Mouse (Mus musculus): ENCODE results near the gene Zfp791. TPM values are rescaled to one million over a fixed set of nuclear protein-coding genes. Genes with fewer than 3 reads are reported as not detected.

Zfp791 gene
- total and polyA plus RNA-seq, 2 experiments from 2014 or later: 0.15 to 0.97 TPM

DNA sequence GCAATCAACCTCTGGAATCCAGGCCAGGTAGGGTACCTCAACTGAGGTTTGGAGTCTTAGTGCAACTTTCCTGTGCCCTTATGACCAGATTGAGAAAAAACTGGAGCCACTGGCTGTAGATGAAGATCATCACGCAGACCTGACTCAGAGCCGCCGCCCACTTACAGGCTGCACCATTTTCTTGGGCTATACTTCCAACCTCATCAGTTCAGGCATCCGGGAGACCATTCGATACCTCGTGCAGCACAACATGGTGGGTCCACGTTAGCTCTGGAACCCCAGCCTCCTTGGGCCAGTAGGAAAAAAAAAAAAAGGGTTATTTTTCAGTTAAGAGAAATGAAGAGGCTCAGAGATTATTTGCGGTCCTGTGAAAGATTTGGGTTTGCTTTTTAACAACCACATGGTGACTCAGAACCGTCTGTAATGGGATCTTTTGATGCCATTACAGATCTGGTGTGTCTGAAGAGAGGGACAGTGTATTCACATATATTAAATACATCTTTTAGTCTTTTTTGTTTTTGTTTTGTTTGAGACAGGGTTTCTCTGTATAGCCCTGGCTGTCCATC, 50.4 kb downstream of the Zfp791 start:
- Histone ChIP-seq H3K27ac (ENCODE audit: low read depth) (peak overlapping the region; percentile 92; the same call in 1 of the 2 replicates), H3K4me1 (ENCODE audit: control insufficient read depth, insufficient read depth) (peaks cover 6% of the 10 kb centered on the region; the same call in 1 of the 2 replicates), H3K27me3 (ENCODE audit: control insufficient read depth, insufficient read depth, low read length) (no peaks in the 10 kb centered on the region), H3K9ac (replicated peaks; ENCODE audit: low read depth, low read length) (peak overlapping the region; percentile 84), H3K9me3 (replicated peaks; ENCODE audit: control insufficient read depth, low read length) (no peaks in the 10 kb centered on the region), H3K4me2 (ENCODE audit: low read depth, low read length) (peak overlapping the region; percentile 67), H3K4me3 (ENCODE audit: low read depth, low read length) (peak overlapping the region; percentile 83), H3K36me3 (replicated peaks; ENCODE audit: control insufficient read depth, insufficient read depth, low read length) (peaks cover 34% of the 10 kb centered on the region)
- TF ChIP-seq CTCF (IDR thresholded peaks at IDR 0.05; ENCODE audit: low read depth) (no peak), EP300 (IDR thresholded peaks at IDR 0.05; ENCODE audit: low read depth) (no peak)
- DNase-seq (ENCODE audit: low spot score): no peak
- no peak for ATAC-seq (ENCODE audit: insufficient read depth, low read depth)
- WGBS: 32% methylated on average over 9 of the region's 9 CpGs

- ATAC-seq (ENCODE audit: insufficient read depth, low read depth) (peak; percentile 93), DNase-seq (ENCODE audit: low spot score) (peak; percentile 91)
- Histone ChIP-seq H3K36me3 (replicated peaks; ENCODE audit: control insufficient read depth, insufficient read depth, low read length) (peaks cover 33% of the 10 kb centered on the region), H3K9me3 (replicated peaks; ENCODE audit: control insufficient read depth, low read length) (no peaks in the 10 kb centered on the region), H3K27ac (ENCODE audit: low read depth) (peak within 1 kb of the TSS; percentile 92), H3K4me1 (ENCODE audit: control insufficient read depth, insufficient read depth) (peaks cover 6% of the 10 kb centered on the region; the same call in 1 of the 2 replicates), H3K4me3 (ENCODE audit: low read depth, low read length) (peak within 1 kb of the TSS; percentile 83), H3K27me3 (ENCODE audit: control insufficient read depth, insufficient read depth, low read length) (no peaks in the 10 kb centered on the region), H3K4me2 (ENCODE audit: low read depth, low read length) (peak within 1 kb of the TSS; percentile 67), H3K9ac (replicated peaks; ENCODE audit: low read depth, low read length) (peak within 1 kb of the TSS; percentile 84)
- peak; percentile 38; the same call in 1 of the 2 replicates for TF ChIP-seq EP300 (IDR thresholded peaks at IDR 0.05; ENCODE audit: low read depth)
- peak; percentile 8; the same call in 1 of the 2 replicates for TF ChIP-seq CTCF (IDR thresholded peaks at IDR 0.05; ENCODE audit: low read depth)
- WGBS: under 1% methylated on average over 68 of the region's 68 CpGs
Observed at GRCm38 (mm10) chr8:85071514-85072281, 51.2 kb downstream of the Zfp791 start, which contains the start of gene Dhps. Gene Dhps, plus strand, starts transcription at chr8:85071757.

DNA sequence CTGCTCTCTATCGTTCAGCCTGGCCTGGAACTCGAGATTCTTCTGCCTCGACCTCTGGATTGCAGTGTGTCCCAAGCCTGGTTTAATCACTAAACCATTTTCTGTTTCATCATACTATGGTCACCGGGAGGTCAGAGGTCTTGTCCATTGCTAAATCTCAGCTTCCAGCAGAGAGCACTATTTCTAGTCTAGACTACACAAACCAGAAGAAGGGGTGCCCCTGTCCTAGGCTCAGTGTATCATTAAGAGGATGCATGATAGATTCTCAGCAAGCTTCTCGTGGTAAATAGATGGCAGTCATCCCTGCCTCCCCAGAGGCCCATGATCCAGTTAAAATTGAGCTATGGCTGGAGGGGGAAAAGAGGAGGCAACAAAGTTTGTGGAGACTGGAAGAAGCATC, 51.9 kb downstream of the Zfp791 start:
- Histone ChIP-seq H3K27ac (ENCODE audit: low read depth) (peak overlapping the region; percentile 92), H3K36me3 (replicated peaks; ENCODE audit: control insufficient read depth, insufficient read depth, low read length) (peaks cover 26% of the 10 kb centered on the region), H3K4me1 (ENCODE audit: control insufficient read depth, insufficient read depth) (peaks cover 6% of the 10 kb centered on the region; the same call in 1 of the 2 replicates), H3K4me2 (ENCODE audit: low read depth, low read length) (peak overlapping the region; percentile 67), H3K9me3 (replicated peaks; ENCODE audit: control insufficient read depth, low read length) (no peaks in the 10 kb centered on the region), H3K27me3 (ENCODE audit: control insufficient read depth, insufficient read depth, low read length) (no peaks in the 10 kb centered on the region), H3K9ac (replicated peaks; ENCODE audit: low read depth, low read length) (no peak overlapping the region), H3K4me3 (ENCODE audit: low read depth, low read length) (peak overlapping the region; percentile 83)
- ATAC-seq (ENCODE audit: insufficient read depth, low read depth): no peak
- TF ChIP-seq EP300 (IDR thresholded peaks at IDR 0.05; ENCODE audit: low read depth): no peak
- TF ChIP-seq CTCF (IDR thresholded peaks at IDR 0.05; ENCODE audit: low read depth): no peak
- WGBS: 87% methylated on average over 5 of the region's 5 CpGs
- DNase-seq (ENCODE audit: low spot score): no peak

- TF ChIP-seq EP300 (IDR thresholded peaks at IDR 0.05; ENCODE audit: low read depth) (no peak), CTCF (IDR thresholded peaks at IDR 0.05; ENCODE audit: low read depth) (no peak)
Observed at GRCm38 (mm10) chr8:85067982-85068381, 54.9 kb downstream of the Zfp791 start, which contains the start of gene Gm5741. Gene Gm5741, minus strand, starts transcription at chr8:85067982.

GRCm38 (mm10) chr8:85067155-85067554, 55.7 kb downstream of the Zfp791 start:
- peaks cover 6% of the 10 kb centered on the region; the same call in 1 of the 2 replicates for H3K4me1 ChIP-seq (ENCODE audit: control insufficient read depth, insufficient read depth)
- WGBS: 91% methylated on average over 2 of the region's 2 CpGs
- no peaks in the 10 kb centered on the region for H3K9me3 ChIP-seq (replicated peaks; ENCODE audit: control insufficient read depth, low read length)
- ATAC-seq (ENCODE audit: insufficient read depth, low read depth) (no peak), DNase-seq (ENCODE audit: low spot score) (no peak)
- no peak overlapping the region for H3K9ac ChIP-seq (replicated peaks; ENCODE audit: low read depth, low read length)
- no peaks in the 10 kb centered on the region for H3K36me3 ChIP-seq (replicated peaks; ENCODE audit: control insufficient read depth, insufficient read depth, low read length)
- H3K27ac ChIP-seq (ENCODE audit: low read depth): no peak overlapping the region
- TF ChIP-seq EP300 (IDR thresholded peaks at IDR 0.05; ENCODE audit: low read depth): no peak
- H3K4me3 ChIP-seq (ENCODE audit: low read depth, low read length): no peak overlapping the region
- no peak overlapping the region for H3K4me2 ChIP-seq (ENCODE audit: low read depth, low read length)
- H3K27me3 ChIP-seq (ENCODE audit: control insufficient read depth, insufficient read depth, low read length): no peaks in the 10 kb centered on the region

More at GRCm38 (mm10) chr8:85067982-85068381, 54.9 kb downstream of the Zfp791 start, which contains the start of gene Gm5741:
- H3K4me3 ChIP-seq (ENCODE audit: low read depth, low read length): no peak within 1 kb of the TSS
- H3K36me3 ChIP-seq (replicated peaks; ENCODE audit: control insufficient read depth, insufficient read depth, low read length): no peaks in the 10 kb centered on the region
- H3K4me2 ChIP-seq (ENCODE audit: low read depth, low read length): no peak within 1 kb of the TSS
- ATAC-seq (ENCODE audit: insufficient read depth, low read depth) (no peak), DNase-seq (ENCODE audit: low spot score) (no peak)
- no peak within 1 kb of the TSS for H3K27ac ChIP-seq (ENCODE audit: low read depth)
- H3K4me1 ChIP-seq (ENCODE audit: control insufficient read depth, insufficient read depth): peaks cover 6% of the 10 kb centered on the region; the same call in 1 of the 2 replicates
- H3K9ac ChIP-seq (replicated peaks; ENCODE audit: low read depth, low read length): no peak within 1 kb of the TSS
- H3K27me3 ChIP-seq (ENCODE audit: control insufficient read depth, insufficient read depth, low read length): no peaks in the 10 kb centered on the region
- no peaks in the 10 kb centered on the region for H3K9me3 ChIP-seq (replicated peaks; ENCODE audit: control insufficient read depth, low read length)

Data from heart, postnatal 0 days (tissue).